Mouse (Mus musculus): ENCODE data around the gene Pou5f1. TPM values are rescaled to one million over a fixed set of nuclear protein-coding genes. Genes with fewer than 3 reads are reported as not detected.
"Not testable (repeated sequence)": the region's sequence is repeated elsewhere in the genome, so short reads cannot be mapped to it uniquely, and the experiment has no call there.

Pou5f1 gene
- 0.11 TPM in 1 of 2 replicates, not detected in the other for polyA plus RNA-seq (2012; rRNA removed)

DNA sequence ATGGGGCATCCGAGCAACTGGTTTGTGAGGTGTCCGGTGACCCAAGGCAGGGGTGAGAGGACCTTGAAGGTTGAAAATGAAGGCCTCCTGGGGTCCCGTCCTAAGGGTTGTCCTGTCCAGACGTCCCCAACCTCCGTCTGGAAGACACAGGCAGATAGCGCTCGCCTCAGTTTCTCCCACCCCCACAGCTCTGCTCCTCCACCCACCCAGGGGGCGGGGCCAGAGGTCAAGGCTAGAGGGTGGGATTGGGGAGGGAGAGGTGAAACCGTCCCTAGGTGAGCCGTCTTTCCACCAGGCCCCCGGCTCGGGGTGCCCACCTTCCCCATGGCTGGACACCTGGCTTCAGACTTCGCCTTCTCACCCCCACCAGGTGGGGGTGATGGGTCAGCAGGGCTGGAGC is at the start of gene Pou5f1:
TSS of gene Pou5f1 (plus strand) at position 243 of the 400 bp plus-strand sequence.
- no peak for DNase-seq (ENCODE audit: low read depth)

GRCm38 (mm10) chr17:35458247-35458646 is 47.6 kb upstream of the Pou5f1 start:
- DNase-seq (ENCODE audit: low read depth), result not testable (repeated sequence)

DNA sequence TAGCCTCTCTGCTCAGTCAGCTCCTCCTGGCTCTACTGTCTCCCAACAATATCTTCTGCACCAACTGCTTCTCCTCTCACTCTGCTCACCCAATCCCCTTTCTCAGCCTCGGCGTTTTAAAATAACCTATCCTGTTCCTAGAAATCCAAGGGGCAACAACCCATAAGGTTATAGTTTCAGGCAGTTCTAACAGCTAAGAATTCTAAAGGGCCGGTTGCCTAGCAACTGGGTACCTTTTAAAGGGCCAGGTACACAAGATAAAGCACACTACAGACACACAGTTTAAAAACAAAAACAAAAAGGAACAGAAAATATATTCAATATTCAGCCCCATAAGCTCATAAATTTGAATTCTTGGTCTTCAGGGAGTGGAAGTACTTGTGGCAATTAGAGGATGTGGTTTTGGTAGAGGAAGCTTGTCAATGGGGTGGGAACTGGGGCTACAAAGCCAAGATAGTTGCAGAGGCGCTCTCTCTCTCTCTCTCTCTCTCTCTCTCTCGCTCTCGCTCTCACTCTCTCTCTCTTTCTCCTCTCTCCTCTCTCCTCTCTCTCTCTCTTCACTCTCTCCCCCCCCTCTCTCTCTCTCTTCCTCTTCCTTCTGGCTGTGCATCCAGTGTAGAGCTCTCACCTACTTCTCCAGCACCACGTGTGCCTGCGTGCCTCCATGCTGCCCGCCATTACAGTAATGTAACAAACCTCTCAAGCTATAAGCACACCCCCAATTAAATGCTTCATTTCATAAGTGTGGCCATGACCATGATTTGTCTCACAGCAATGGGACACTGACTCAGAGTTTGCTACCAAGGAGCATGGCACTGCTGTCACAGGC is 45.1 kb upstream of the Pou5f1 start:
- not testable (repeated sequence) for DNase-seq (ENCODE audit: low read depth)

DNA sequence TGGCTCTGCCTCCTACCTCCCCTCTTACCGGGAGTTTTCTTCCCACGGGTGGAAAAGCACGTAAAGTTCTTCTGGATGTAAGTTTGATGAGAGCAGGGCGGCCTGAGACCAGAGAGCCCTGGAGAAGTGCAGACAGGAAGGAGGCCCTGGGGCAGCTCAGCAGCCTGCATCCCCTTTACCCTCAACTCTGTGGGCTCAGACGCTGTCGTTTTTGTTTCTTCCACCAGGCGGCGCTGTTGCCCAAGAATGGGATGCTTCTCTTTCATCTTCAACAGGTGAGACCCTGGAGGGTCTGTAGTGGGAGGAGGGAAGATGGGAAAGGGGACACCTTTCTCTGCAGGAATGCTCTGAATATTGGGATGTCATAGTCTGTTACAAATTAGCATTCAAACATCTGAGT is 40.2 kb upstream of the Pou5f1 start:
- not testable (repeated sequence) for DNase-seq (ENCODE audit: low read depth)

GRCm38 (mm10) chr17:35468936-35469335 is 36.9 kb upstream of the Pou5f1 start:
- DNase-seq (ENCODE audit: low read depth), result not testable (repeated sequence)

DNA sequence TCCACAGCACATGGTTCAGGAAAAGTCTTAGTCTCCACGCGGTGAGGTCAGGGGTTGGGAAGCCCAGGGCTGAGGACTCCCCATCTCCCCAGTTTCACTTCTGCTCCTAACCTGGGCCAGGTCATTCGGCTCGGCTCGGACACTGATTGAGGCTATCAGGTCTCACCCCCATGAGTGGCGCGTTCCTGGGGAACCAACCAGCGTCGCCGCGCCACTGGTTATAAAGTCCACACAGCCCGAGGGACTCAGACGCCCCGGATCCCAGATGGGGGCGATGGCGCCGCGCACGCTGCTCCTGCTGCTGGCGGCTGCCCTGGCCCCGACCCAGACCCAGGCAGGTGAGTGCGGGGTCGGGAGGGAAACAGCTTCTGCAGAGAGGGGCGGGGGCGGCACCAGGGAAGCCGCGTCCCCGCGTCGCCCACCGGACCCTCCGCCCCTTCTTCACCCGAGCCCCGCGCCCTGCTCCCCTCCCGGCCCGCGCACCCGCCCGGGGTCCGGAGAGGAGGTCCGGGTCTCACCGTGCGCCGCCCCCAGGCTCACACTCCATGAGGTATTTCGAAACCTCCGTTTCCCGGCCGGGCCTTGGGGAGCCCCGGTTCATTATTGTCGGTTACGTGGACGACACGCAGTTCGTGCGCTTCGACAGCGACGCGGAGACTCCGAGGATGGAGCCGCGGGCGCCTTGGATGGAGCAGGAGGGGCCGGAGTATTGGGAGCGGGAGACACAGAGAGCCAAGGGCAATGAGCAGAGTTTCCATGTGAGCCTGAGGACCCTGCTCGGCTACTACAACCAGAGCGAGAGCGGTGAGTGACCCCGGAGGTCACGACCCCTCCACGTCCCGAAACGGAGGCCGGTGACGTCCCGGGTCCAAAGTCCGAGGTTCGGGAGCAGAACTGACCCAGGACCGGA is 35.7 kb upstream of the Pou5f1 start, which contains the start of gene H2-Q10:
TSS of gene H2-Q10 (plus strand) at position 248 of the 910 bp plus-strand sequence.
- no peak for DNase-seq (ENCODE audit: low read depth)

- no peak for DNase-seq (ENCODE audit: low read depth)
Measured at GRCm38 (mm10) chr17:35484066-35484465, 21.8 kb upstream of the Pou5f1 start.

- no peak for DNase-seq (ENCODE audit: low read depth)
Measured at GRCm38 (mm10) chr17:35485702-35486101, 20.1 kb upstream of the Pou5f1 start.

GRCm38 (mm10) chr17:35486726-35487125 is 19.1 kb upstream of the Pou5f1 start:
- DNase-seq (ENCODE audit: low read depth), result no peak

DNA sequence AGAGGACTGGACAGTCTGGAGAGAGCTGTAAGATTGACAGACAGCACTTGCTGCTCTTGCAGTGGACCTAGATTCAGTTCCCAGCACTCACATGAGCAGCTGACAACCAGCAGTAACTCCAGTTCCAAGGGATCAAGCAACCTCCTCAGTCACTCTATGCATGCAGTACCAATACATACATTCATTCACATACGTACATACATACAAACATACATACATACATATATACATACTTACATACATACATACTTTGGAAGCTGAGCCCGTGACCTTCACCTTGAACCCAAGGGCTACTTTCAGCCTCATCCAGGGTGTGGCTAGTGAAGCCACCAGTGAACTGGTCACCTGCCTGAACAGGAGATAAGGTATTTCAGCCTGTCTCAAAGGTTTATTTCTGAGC is 17.8 kb upstream of the Pou5f1 start:
- DNase-seq (ENCODE audit: low read depth), result no peak

GRCm38 (mm10) chr17:35490320-35490719 is 15.5 kb upstream of the Pou5f1 start:
- no peak for DNase-seq (ENCODE audit: low read depth)

- no peak for DNase-seq (ENCODE audit: low read depth)
Measured at GRCm38 (mm10) chr17:35497124-35497523, 8.7 kb upstream of the Pou5f1 start.

GRCm38 (mm10) chr17:35502226-35502625 is 3.6 kb upstream of the Pou5f1 start:
- DNase-seq (ENCODE audit: low read depth), result no peak

- no peak for DNase-seq (ENCODE audit: low read depth)
Measured at GRCm38 (mm10) chr17:35502762-35503161, 3.1 kb upstream of the Pou5f1 start.

DNA sequence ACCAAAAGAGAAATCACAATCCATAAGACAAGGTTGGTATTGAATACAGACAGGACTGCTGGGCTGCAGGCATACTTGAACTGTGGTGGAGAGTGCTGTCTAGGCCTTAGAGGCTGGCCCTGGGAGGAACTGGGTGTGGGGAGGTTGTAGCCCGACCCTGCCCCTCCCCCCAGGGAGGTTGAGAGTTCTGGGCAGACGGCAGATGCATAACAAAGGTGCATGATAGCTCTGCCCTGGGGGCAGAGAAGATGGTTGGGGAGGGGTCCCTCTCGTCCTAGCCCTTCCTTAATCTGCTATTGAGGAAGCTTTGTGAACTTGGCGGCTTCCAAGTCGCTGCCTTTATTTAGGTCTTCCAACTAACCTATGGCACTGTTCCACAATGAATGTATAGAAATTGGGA is 2.0 kb upstream of the Pou5f1 start:
- no peak for DNase-seq (ENCODE audit: low read depth)

DNA sequence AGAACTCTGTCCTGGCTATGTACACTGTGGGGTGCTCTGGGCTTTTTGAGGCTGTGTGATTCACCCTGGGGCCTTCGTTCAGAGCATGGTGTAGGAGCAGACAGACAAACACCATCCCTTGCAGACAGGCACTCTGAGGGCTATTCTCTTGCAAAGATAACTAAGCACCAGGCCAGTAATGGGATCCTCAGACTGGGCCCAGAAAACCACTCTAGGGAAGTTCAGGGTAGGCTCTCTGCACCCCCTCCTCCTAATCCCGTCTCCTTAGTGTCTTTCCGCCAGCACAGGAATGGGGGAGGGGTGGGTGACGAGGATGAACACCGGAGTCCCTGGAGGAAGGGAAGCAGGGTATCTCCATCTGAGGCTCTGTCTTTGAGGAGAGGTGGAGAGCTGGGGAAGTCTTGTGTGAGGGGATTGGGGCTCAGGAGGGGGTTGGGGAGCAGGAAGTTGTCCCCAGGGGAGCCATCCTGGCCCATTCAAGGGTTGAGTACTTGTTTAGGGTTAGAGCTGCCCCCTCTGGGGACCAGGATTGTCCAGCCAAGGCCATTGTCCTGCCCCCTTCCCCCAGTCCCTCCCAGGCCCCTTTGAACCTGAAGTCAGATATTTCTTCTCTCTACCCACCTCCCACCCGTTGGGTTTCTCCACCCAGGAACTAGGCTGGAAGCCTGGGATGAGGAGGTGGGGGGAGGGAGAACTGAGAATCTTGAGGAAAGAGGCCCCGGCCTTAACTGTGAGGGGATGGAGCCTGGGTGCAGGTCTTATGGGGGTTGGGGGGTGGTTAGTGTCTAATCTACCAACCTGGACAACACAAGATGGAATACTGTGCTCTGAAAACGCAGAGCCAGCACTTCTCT is 963 bp upstream of the Pou5f1 start:
- DNase-seq (ENCODE audit: low read depth), result no peak

DNA sequence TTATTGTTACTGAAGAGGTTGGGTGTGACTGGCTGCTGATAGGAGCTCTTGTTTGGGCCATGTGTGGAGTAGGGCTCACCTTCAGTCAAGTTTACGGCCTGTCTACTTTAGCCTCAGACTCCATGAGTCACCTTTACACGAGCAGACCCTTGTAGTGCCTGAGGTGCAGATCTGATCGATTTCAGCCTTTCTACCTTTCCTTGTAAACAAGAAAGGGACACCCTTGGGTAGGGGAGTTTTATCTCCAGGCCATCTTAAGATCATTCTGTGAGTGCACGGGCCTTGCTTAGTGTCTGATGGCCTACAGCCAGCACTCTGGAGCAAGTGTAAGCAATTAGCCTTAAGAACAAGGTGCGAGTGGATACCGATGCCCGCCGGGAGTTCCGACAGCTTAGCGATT is 1.1 kb downstream of the Pou5f1 start:
- no peak for DNase-seq (ENCODE audit: low read depth)

DNA sequence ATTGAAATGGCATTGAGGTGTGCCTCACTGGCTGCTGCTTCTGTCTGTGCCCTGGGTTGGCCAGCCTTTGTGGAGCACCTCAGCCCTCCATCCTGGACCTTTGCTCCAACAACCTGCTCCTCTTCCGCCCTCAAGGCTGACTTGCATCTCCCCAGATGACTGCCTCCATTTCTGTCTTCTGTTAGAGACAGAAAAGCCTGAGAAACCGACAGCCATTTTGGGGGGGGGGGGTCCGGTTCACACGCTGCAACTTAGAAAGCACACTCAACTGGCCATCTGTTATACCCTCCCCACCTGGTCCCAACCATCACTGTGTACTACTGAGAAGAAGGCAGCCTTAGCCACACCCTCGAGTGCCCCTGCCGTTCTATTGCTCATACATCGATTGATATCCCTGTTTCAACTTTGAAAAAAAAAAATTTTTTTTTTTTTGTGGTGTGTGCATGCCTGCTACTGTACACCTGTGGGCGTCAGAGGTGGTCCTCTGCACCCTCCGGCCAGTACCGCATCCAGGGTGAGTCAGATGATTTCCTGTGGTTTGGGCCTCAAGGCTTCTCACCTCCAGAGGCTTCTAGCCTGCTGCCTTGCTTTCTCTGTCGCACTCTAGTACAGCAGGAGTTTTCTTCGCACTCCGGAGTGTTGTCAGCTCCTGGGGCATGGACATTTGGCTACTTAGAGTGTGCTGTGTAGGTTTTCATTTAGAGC is 1.9 kb downstream of the Pou5f1 start:
- DNase-seq (ENCODE audit: low read depth), result no peak

DNA sequence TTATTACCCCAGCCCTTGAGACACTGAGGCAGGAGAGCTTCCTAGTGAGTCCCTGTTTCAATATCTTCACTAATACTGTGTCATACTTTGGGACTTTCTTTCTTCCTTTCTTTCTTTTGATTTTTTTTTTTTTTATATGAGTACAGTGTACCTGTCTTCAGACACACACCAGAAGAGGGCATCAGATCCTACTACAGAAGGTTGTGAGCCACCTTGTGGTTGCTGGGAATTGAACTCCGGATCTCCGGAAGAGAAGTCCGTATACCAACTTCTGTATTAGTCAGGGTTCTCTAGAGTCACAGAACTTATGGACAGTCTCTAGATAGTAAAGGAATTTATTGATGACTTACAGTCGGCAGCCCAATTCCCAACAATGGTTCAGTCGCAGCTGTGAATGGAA is 2.5 kb downstream of the Pou5f1 start:
- not testable (repeated sequence) for DNase-seq (ENCODE audit: low read depth)

DNA sequence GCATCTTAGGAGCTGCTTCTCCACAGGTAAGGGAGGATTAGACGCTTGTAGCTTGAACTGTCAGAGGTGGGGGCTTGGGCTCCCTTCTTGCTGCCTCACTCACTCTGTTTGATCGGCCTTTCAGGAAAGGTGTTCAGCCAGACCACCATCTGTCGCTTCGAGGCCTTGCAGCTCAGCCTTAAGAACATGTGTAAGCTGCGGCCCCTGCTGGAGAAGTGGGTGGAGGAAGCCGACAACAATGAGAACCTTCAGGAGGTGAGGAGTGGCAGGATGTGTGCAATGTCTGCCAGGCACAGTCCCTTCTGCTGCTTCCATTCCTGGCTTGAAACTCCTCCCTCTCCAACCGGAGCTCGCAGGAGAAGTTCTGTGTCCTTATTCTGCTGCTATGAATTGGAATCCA is 3.5 kb downstream of the Pou5f1 start:
- no peak for DNase-seq (ENCODE audit: low read depth)
